ENCODE assay signal across 31 mouse cellular contexts in genomic region chr17:25738861-25739260, GRCm38 (mm10). TPM values are rescaled to one million over a fixed set of nuclear protein-coding genes. Genes with fewer than 3 reads are reported as not detected.
"Had no signal": no experiment of that assay in that cellular context is flagged by ENCODE, and none has a peak within 500 bp of the region (broad histone marks: within the 10 kb centered on the region; RNA-seq: fewer than 3 reads in every experiment).

No protein-coding gene starts in this region.

- DNase-seq: cerebellum, adult 18-20 months; cerebellum, adult 2 months; cerebellum, adult 8-10 months; cerebellum, adult 9-10 months; cerebellum, adult 9-11 months; cerebellum, postnatal 10 days; cerebellum, postnatal 14 days; cerebellum, postnatal 25 days; cerebellum, postnatal 36 days; embryo, embryonic 11 days; forebrain, postnatal 0 days; gastrocnemius, adult 2 months; gastrocnemius, postnatal 10 days; gastrocnemius, postnatal 14 days; gastrocnemius, postnatal 25 days; gastrocnemius, postnatal 36 days; heart, adult 11 months had no signal

- H3K27me3 ChIP-seq: embryonic facial prominence, embryonic 13.5 days; forebrain, embryonic 13.5 days; forebrain, embryonic 15.5 days had no signal

- H3K4me1 ChIP-seq: embryonic facial prominence, embryonic 10.5 days; embryonic facial prominence, embryonic 12.5 days; embryonic facial prominence, embryonic 13.5 days; embryonic facial prominence, embryonic 15.5 days; forebrain, embryonic 10.5 days; forebrain, embryonic 12.5 days; forebrain, embryonic 13.5 days; forebrain, embryonic 15.5 days had no signal

- H3K27ac ChIP-seq: embryonic facial prominence, embryonic 10.5 days; embryonic facial prominence, embryonic 12.5 days; embryonic facial prominence, embryonic 13.5 days; embryonic facial prominence, embryonic 15.5 days; forebrain, embryonic 10.5 days; forebrain, embryonic 12.5 days; forebrain, embryonic 13.5 days; forebrain, embryonic 15.5 days; gastrocnemius, adult 2 months had no signal

- H3K4me3 ChIP-seq: embryonic facial prominence, embryonic 10.5 days; embryonic facial prominence, embryonic 12.5 days; embryonic facial prominence, embryonic 13.5 days; embryonic facial prominence, embryonic 15.5 days; erythroblast, embryonic 14.5 days; forebrain, embryonic 10.5 days; forebrain, embryonic 12.5 days; forebrain, embryonic 13.5 days; forebrain, embryonic 15.5 days; gastrocnemius, adult 2 months had no signal

- H3K9me3 ChIP-seq: embryonic facial prominence, embryonic 10.5 days; embryonic facial prominence, embryonic 12.5 days; embryonic facial prominence, embryonic 13.5 days; embryonic facial prominence, embryonic 15.5 days; forebrain, embryonic 10.5 days; forebrain, embryonic 12.5 days; forebrain, embryonic 13.5 days; forebrain, embryonic 15.5 days had no signal

- H3K36me3 ChIP-seq: embryonic facial prominence, embryonic 10.5 days; embryonic facial prominence, embryonic 12.5 days; embryonic facial prominence, embryonic 13.5 days; embryonic facial prominence, embryonic 15.5 days; forebrain, embryonic 10.5 days; forebrain, embryonic 12.5 days; forebrain, embryonic 15.5 days had no signal

- H3K4me2 ChIP-seq: embryonic facial prominence, embryonic 12.5 days; embryonic facial prominence, embryonic 13.5 days; embryonic facial prominence, embryonic 15.5 days; forebrain, embryonic 12.5 days; forebrain, embryonic 13.5 days; forebrain, embryonic 15.5 days had no signal

- ATAC-seq: forebrain, embryonic 13.5 days; forebrain, embryonic 14.5 days; forebrain, embryonic 15.5 days; forebrain, embryonic 16.5 days; forebrain, postnatal 0 days had no signal

- H3K9ac ChIP-seq: embryonic facial prominence, embryonic 12.5 days; embryonic facial prominence, embryonic 13.5 days; embryonic facial prominence, embryonic 15.5 days; forebrain, embryonic 12.5 days; forebrain, embryonic 13.5 days; forebrain, embryonic 15.5 days; forebrain, postnatal 0 days had no signal

RNA-seq across cellular contexts. Expression of gene Mslnl, which starts 3.0 kb away (rescaled TPM):
- polyA plus RNA-seq: embryonic facial prominence, embryonic 13.5 days; erythroblast, embryonic 14.5 days; forebrain, embryonic 10.5 days; forebrain, embryonic 11.5 days; forebrain, embryonic 13.5 days; forebrain, embryonic 14.5 days; forebrain, embryonic 15.5 days; forebrain, embryonic 16.5 days; forebrain, postnatal 0 days had no signal

RNA-seq across cellular contexts. Expression of gene Msln, which starts 15.3 kb away (rescaled TPM):
- polyA plus RNA-seq: embryonic facial prominence, embryonic 11.5 days; erythroblast, embryonic 14.5 days; forebrain, embryonic 10.5 days; forebrain, embryonic 11.5 days had no signal

RNA-seq across cellular contexts. Expression of gene Gng13, which starts 21.9 kb away (rescaled TPM):
- polyA plus RNA-seq: erythroblast, embryonic 14.5 days; gonadal fat pad, adult 2 months had no signal
